Mouse (Mus musculus) kidney, postnatal 0 days (tissue): ENCODE results near the gene Acsbg1. TPM values are rescaled to one million over a fixed set of nuclear protein-coding genes. Genes with fewer than 3 reads are reported as not detected.

Experiments
- ATAC-seq: fragments of 200-750 bp; cut with Nextera tagmentation; replicated peaks from 2 replicates; pipeline ENCODE4 v1.8.0; 2017; ENCODE audit warnings: low read depth, moderate number of reproducible peaks, moderate TSS enrichment, moderate library complexity; ENCODE audit not compliant: low FRiP score
- DNase-seq: peaks from one replicate; pipeline ENCODE4 v3.0.0-alpha.2; 2016; ENCODE audit warnings: low spot score
- H3K27ac ChIP-seq: fragments of 300-500 bp; sonication (generic); 2 replicates; pipeline ENCODE4 v1.5.1; 2014; ENCODE audit warnings: mild to moderate bottlenecking
- H3K27me3 ChIP-seq: fragments of 300-500 bp; sonication (generic); 2 replicates; pipeline ENCODE4 v1.6.1; 2014; ENCODE audit warnings: low read length, mixed read lengths; ENCODE audit not compliant: insufficient read depth
- H3K36me3 ChIP-seq: fragments of 300-500 bp; sonication (generic); 2 replicates; pipeline ENCODE4 v1.6.1; 2014; ENCODE audit warnings: low read length, mixed read lengths; ENCODE audit not compliant: insufficient read depth
- H3K4me1 ChIP-seq: fragments of 300-500 bp; sonication (generic); replicated peaks from 2 replicates; pipeline ENCODE4 v1.6.1; 2014; ENCODE audit warnings: antibody characterized with exemption, low read length, mixed read lengths; ENCODE audit not compliant: insufficient read depth
- H3K4me2 ChIP-seq: fragments of 300-500 bp; sonication (generic); 2 replicates; pipeline ENCODE4 v1.6.1; 2014; ENCODE audit warnings: mild to moderate bottlenecking, low read length, moderate library complexity, mixed read lengths
- H3K4me3 ChIP-seq: fragments of 300-500 bp; sonication (generic); replicated peaks from 2 replicates; pipeline ENCODE4 v1.5.1; 2014; ENCODE audit warnings: low read depth, low read length
- H3K9ac ChIP-seq: fragments of 300-500 bp; sonication (generic); 2 replicates; pipeline ENCODE4 v1.6.1; 2014; ENCODE audit warnings: low read depth, low read length
- H3K9me3 ChIP-seq: fragments of 300-500 bp; sonication (generic); replicated peaks from 2 replicates; pipeline ENCODE4 v1.6.1; 2016; ENCODE audit warnings: low read length, inconsistent platforms, mixed read lengths
- CTCF ChIP-seq: IDR thresholded peaks from 2 replicates; pipeline ENCODE4 v1.5.1; 2016; ENCODE audit warnings: antibody characterized with exemption, low read depth, mild to moderate bottlenecking, moderate library complexity
- WGBS: fragments of 180-500 bp; shearing (Covaris S2); extraction: QIAGEN DNeasy Blood & Tissue Kit; methylation state at CpG from one replicate; pipeline ENCODE4 v1.1.7; 2014; 5-methylcytosine and 5-hydroxymethylcytosine counted together
- microRNA-seq: library from miRNA; unstranded; fragments of <30 nt; microRNA quantifications from one replicate; pipeline ENCODE4, GENCODE M21; 2016
- polyA plus RNA-seq: library from polyadenylated mRNA; unstranded; fragments of >200 nt; fragmentation: Nextera tagmentation; extraction: Ambion mirVana; gene quantifications from 2 replicates; pipeline ENCODE4 v1.2.1, GENCODE M21; 2015

Gene Acsbg1
- polyA plus RNA-seq, 1 experiment from 2014 or later, result 1.4 TPM

- no peak for ATAC-seq
- WGBS, result 40% methylated on average over 4 of the region's 4 CpGs
- Histone ChIP-seq H3K27me3 (no peaks in the 10 kb centered on the region), H3K4me2 (no peak overlapping the region), H3K9me3 (no peaks in the 10 kb centered on the region), H3K4me3 (no peak overlapping the region), H3K9ac (no peak overlapping the region), H3K36me3 (no peaks in the 10 kb centered on the region), H3K27ac (no peak overlapping the region), H3K4me1 (no peaks in the 10 kb centered on the region)
- no peak for TF ChIP-seq CTCF
- peak; percentile 12 for DNase-seq
Measured at GRCm38 (mm10) chr9:54566958-54567357, 94.7 kb downstream of the Acsbg1 start.

- 84% methylated on average over 8 of the region's 8 CpGs for WGBS
- ATAC-seq (no peak), DNase-seq (no peak)
- Histone ChIP-seq H3K9ac (no peak overlapping the region), H3K27me3 (no peaks in the 10 kb centered on the region), H3K4me3 (no peak overlapping the region), H3K9me3 (no peaks in the 10 kb centered on the region), H3K36me3 (no peaks in the 10 kb centered on the region), H3K4me1 (0 out of 2 replicates have a peak, but pooled peaks cover 6% of the 10 kb centered on the region), H3K4me2 (no peak overlapping the region), H3K27ac (no peak overlapping the region)
- no peak for TF ChIP-seq CTCF
Measured at GRCm38 (mm10) chr9:54560831-54561601, 100.7 kb downstream of the Acsbg1 start.

GRCm38 (mm10) chr9:54559771-54560471, 101.7 kb downstream of the Acsbg1 start, which contains the start of gene Cib2:
Gene Cib2, minus strand, starts transcription at chr9:54560218.
- 0 out of 2 replicates have a peak, but pooled peaks cover 6% of the 10 kb centered on the region for H3K4me1 ChIP-seq
- 1% methylated on average over 53 of the region's 54 CpGs for WGBS
- peak; percentile 39; the same call in 1 of the 2 replicates for TF ChIP-seq CTCF

GRCm38 (mm10) chr9:54558731-54559130, 102.9 kb downstream of the Acsbg1 start:
- H3K27me3 ChIP-seq, result no peaks in the 10 kb centered on the region
- DNase-seq, result peak; percentile 36
- H3K9me3 ChIP-seq, result no peaks in the 10 kb centered on the region
- ATAC-seq, result no peak
- H3K27ac ChIP-seq, result no peak overlapping the region
- no peak overlapping the region for H3K4me2 ChIP-seq
- 0 out of 2 replicates have a peak, but pooled peaks cover 6% of the 10 kb centered on the region for H3K4me1 ChIP-seq
- H3K9ac ChIP-seq, result no peak overlapping the region
- H3K36me3 ChIP-seq, result no peaks in the 10 kb centered on the region
- peak; percentile 13; the same call in 1 of the 2 replicates for TF ChIP-seq CTCF
- no peak overlapping the region for H3K4me3 ChIP-seq
- 62% methylated on average over 8 of the region's 8 CpGs for WGBS

More at GRCm38 (mm10) chr9:54559771-54560471, 101.7 kb downstream of the Acsbg1 start, which contains the start of gene Cib2:
- Histone ChIP-seq H3K4me3 (peak within 1 kb of the TSS; percentile 55), H3K36me3 (no peaks in the 10 kb centered on the region), H3K27me3 (no peaks in the 10 kb centered on the region), H3K9ac (peak within 1 kb of the TSS; percentile 65), H3K4me2 (peak within 1 kb of the TSS; percentile 91), H3K27ac (no peak within 1 kb of the TSS), H3K9me3 (no peaks in the 10 kb centered on the region)
- peak; percentile 97 for ATAC-seq
- peak; percentile 92 for DNase-seq

- H3K9me3 ChIP-seq, result no peaks in the 10 kb centered on the region
Measured at GRCm38 (mm10) chr9:54555044-54555443, 106.6 kb downstream of the Acsbg1 start.

More at GRCm38 (mm10) chr9:54555044-54555443, 106.6 kb downstream of the Acsbg1 start:
- H3K4me3 ChIP-seq, result no peak overlapping the region
- ATAC-seq, result no peak
- H3K4me1 ChIP-seq, result 0 out of 2 replicates have a peak, but pooled peaks cover 6% of the 10 kb centered on the region
- H3K27ac ChIP-seq, result no peak overlapping the region
- no peak overlapping the region for H3K9ac ChIP-seq
- no peak for DNase-seq
- no peak for TF ChIP-seq CTCF
- WGBS, result 73% methylated on average over 2 of the region's 2 CpGs
- H3K36me3 ChIP-seq, result no peaks in the 10 kb centered on the region
- no peaks in the 10 kb centered on the region for H3K27me3 ChIP-seq
- H3K4me2 ChIP-seq, result no peak overlapping the region

Small RNAs within 50 kb of the gene (microRNA-seq; reads per million reads assigned to microRNA genes)
- gene Mir5710, result not detected

Other genes starting within 250 kb of the Acsbg1 start
- gene Dmxl2, start 160.2 kb downstream of the Acsbg1 start, polyA plus RNA-seq, result 7.5 and 8.5 TPM in 2 replicates
- gene Sh2d7, start 122.9 kb downstream of the Acsbg1 start, polyA plus RNA-seq, result not detected in 2 replicates
- gene Cib2, start 101.7 kb downstream of the Acsbg1 start, polyA plus RNA-seq, result 18.0 and 19.2 TPM in 2 replicates
- 247 and 272 TPM in 2 replicates for gene Idh3a, start 75.5 kb downstream of the Acsbg1 start, polyA plus RNA-seq
- 2.9 and 3.2 TPM in 2 replicates for gene Dnaja4, start 37.0 kb upstream of the Acsbg1 start, polyA plus RNA-seq
- gene Wdr61, start 72.6 kb upstream of the Acsbg1 start, polyA plus RNA-seq, result 155 and 166 TPM in 2 replicates
- 14.3 and 18.0 TPM in 2 replicates for gene Crabp1, start 102.9 kb upstream of the Acsbg1 start, polyA plus RNA-seq
- gene Ireb2, start 201.9 kb upstream of the Acsbg1 start, polyA plus RNA-seq, result 23.4 and 24.5 TPM in 2 replicates